Mouse (Mus musculus) megakaryocyte, embryonic 14.5 days (primary cell): ENCODE data around the gene Flad1.

Experiments
- FLI1 ChIP-seq: IDR thresholded peaks from 2 replicates; pipeline ENCODE4 v1.6.1; 2012; ENCODE audit warnings: low read length, inconsistent platforms, mixed read lengths
- GATA1 ChIP-seq: IDR thresholded peaks from 3 replicates; pipeline ENCODE4 v1.6.1; 2012; ENCODE audit warnings: mixed read lengths, low read length, inconsistent platforms, borderline replicate concordance

- TF ChIP-seq GATA1 (no peak), FLI1 (no peak)
These were observed 47.5 kb upstream of the Flad1 start for GRCm38 (mm10) chr3:89458965-89459807.
